Mouse (Mus musculus): Measurements from ENCODE around the gene Rbm20. TPM values are rescaled to one million over a fixed set of nuclear protein-coding genes. Genes with fewer than 3 reads are reported as not detected.

Rbm20 gene
- total and polyA plus RNA-seq, 3 experiments: 143 to 231 (median 194) TPM

DNA sequence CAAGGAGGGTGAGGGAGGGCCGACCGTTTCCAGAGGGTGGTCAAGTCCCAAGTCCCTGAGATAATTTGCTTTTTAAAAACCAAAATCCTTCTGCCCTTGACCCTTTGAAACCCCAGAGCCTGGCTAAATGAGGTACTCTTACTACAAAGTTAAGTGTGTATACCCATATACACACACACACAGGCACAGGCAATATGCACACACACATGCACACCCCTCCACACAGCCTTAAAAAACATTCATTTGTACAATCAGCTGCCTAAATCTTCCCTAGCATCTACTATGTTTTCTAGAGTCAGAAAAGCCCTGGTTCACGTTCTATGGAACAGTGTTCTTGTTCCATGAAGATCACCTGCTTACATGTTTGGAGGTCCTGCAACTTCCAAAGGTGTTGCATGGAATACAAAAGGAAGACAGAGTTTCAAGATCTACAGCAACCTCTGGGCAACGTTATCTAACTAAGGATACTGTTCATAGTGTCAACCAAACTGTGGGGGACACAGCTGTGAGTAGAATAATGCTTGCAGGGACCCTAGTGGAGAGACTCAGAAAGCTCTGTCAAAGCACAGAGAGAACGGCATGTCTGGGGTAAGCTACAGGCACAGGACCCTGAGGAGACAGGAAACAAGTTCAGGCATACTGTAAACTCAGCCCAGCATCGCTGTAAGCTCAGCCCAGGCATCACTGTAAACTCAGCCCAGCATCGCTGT, 97.7 kb downstream of the Rbm20 start:
- H3K9ac ChIP-seq (ENCODE audit: low read depth, low read length): no peak overlapping the region
- intact Hi-C loops (cut with DNase I): loop anchor here (5.0 kb wide), 1 partner anchor 128 kb away; no protein-coding TSS in a partner anchor
- no peak for DNase-seq
- 37% methylated on average over 7 of the region's 7 CpGs for WGBS
- H3K79me2 ChIP-seq (replicated peaks; ENCODE audit: control insufficient read depth, insufficient read depth, low read length): no peaks in the 10 kb centered on the region
- peaks cover 10% of the 10 kb centered on the region for H3K4me1 ChIP-seq (ENCODE audit: control insufficient read depth, insufficient read depth, low read length)
- TF ChIP-seq EP300 (IDR thresholded peaks at IDR 0.05; ENCODE audit: insufficient read depth, low read depth, low read length) (no peak), CTCF (IDR thresholded peaks at IDR 0.05) (no peak), POLR2A (IDR thresholded peaks at IDR 0.05; ENCODE audit: insufficient read depth, low read depth, low read length) (no peak)
- H3K27me3 ChIP-seq (ENCODE audit: control insufficient read depth, insufficient read depth, low read length): no peaks in the 10 kb centered on the region
- peaks cover 5% of the 10 kb centered on the region; the same call in 1 of the 2 replicates for H3K36me3 ChIP-seq (ENCODE audit: control insufficient read depth, insufficient read depth, low read length)
- no peak overlapping the region for H3K4me3 ChIP-seq
- peak overlapping the region; percentile 33; the same call in 1 of the 2 replicates for H3K27ac ChIP-seq

DNA sequence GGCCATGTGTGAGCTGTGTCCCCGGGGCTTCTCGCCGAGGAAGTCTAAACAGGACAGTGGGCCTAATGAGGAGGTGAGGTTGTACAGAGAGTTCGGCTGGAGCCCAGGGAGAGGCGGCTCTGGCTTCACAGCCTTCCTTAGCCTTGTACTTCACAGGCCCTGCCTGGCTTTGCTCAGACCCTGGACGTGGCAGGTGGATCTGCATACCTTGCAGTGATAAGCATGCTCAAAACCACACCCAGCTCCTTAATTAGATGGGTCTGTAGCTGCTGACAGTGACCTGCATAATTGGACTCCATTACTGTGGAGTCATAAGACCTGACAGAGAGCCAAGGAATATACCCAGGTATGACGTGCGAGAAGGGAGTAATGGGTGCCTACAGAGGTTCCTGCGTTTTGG, 102.3 kb downstream of the Rbm20 start:
- intact Hi-C loops (cut with DNase I): no loop called here
- Histone ChIP-seq H3K36me3 (ENCODE audit: control insufficient read depth, insufficient read depth, low read length) (peaks cover 5% of the 10 kb centered on the region), H3K4me1 (ENCODE audit: control insufficient read depth, insufficient read depth, low read length) (peaks cover 3% of the 10 kb centered on the region), H3K4me3 (no peak overlapping the region), H3K9ac (ENCODE audit: low read depth, low read length) (no peak overlapping the region), H3K27me3 (ENCODE audit: control insufficient read depth, insufficient read depth, low read length) (no peaks in the 10 kb centered on the region), H3K27ac (peak overlapping the region; percentile 23), H3K79me2 (replicated peaks; ENCODE audit: control insufficient read depth, insufficient read depth, low read length) (no peaks in the 10 kb centered on the region)
- 58% methylated on average over 9 of the region's 9 CpGs for WGBS
- no peak for TF ChIP-seq POLR2A (IDR thresholded peaks at IDR 0.05; ENCODE audit: insufficient read depth, low read depth, low read length)
- no peak for TF ChIP-seq CTCF (IDR thresholded peaks at IDR 0.05)
- TF ChIP-seq EP300 (IDR thresholded peaks at IDR 0.05; ENCODE audit: insufficient read depth, low read depth, low read length): no peak
- DNase-seq: peak in 1 of 2 experiments; percentile 10

DNA sequence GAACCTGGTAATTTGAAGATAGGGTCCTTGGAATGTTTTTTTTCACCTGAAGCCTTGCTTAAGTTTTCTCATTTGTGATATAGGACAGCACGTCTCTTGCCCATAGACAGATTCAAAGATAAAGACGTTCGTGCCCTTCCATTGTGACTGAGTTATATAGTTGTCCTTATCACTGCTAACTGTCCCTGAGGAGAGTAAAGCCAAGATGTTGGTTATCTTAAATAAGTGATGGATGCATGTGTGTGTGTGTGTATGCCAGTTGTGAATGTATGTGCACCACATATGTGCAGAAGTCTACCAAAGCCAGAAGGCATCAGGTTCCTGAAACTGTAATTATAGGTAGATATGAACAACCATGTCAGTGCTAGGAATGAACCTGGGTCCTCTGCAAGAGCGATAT, 102.7 kb downstream of the Rbm20 start:
- no peaks in the 10 kb centered on the region for H3K79me2 ChIP-seq (replicated peaks; ENCODE audit: control insufficient read depth, insufficient read depth, low read length)
- H3K27ac ChIP-seq: peak overlapping the region; percentile 6
- no peak overlapping the region for H3K9ac ChIP-seq (ENCODE audit: low read depth, low read length)
- H3K4me3 ChIP-seq: no peak overlapping the region
- intact Hi-C loops (cut with DNase I): no loop called here
- no peak for TF ChIP-seq CTCF (IDR thresholded peaks at IDR 0.05)
- no peak for TF ChIP-seq POLR2A (IDR thresholded peaks at IDR 0.05; ENCODE audit: insufficient read depth, low read depth, low read length)
- TF ChIP-seq EP300 (IDR thresholded peaks at IDR 0.05; ENCODE audit: insufficient read depth, low read depth, low read length): no peak
- peaks cover 4% of the 10 kb centered on the region for H3K36me3 ChIP-seq (ENCODE audit: control insufficient read depth, insufficient read depth, low read length)
- no peaks in the 10 kb centered on the region for H3K27me3 ChIP-seq (ENCODE audit: control insufficient read depth, insufficient read depth, low read length)
- DNase-seq: no peak
- WGBS: 56% methylated on average over 4 of the region's 4 CpGs
- H3K4me1 ChIP-seq (ENCODE audit: control insufficient read depth, insufficient read depth, low read length): peaks cover 3% of the 10 kb centered on the region

DNA sequence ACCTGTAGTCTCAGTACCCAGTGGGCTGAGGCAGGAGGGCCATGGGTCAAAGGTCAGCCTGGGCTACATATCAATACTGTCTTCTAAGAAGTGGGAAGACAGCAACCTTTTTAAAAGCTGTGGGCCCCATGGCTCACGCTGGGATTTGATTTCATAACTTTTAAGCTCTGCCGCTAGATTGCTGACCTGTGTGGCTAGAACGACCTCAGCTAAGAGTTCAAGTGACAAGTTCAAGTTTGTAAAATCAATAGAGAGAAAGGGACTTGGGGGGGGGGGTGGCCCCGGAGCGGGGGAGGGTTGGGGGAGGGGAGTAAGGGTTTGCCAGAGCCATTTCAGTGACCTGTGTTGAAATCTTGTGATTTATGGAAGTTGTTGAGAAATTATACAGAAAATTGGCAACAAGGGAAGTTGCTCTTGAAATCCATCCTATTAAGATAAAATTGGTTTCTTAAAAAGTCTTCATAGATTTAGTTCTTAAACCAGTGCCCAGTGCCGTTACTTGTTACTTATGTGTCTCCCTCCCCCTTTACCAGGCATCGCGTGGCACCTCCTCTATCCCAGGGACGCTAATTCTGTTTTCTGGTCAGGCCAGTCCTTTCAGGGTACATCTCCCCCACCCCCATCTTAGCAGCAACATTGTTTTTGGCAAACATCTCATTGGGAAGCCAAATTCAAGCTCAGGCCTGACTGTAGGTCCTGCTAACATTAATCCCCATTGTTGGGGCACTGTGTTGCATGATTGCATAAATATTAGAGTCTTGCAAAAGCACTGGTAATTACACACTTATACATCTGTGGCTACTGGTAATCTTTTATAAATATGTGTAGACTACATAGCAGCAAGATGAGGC, 103.9 kb downstream of the Rbm20 start:
- no peak overlapping the region for H3K9ac ChIP-seq (ENCODE audit: low read depth, low read length)
- intact Hi-C loops (cut with DNase I): no loop called here
- peaks cover 3% of the 10 kb centered on the region for H3K4me1 ChIP-seq (ENCODE audit: control insufficient read depth, insufficient read depth, low read length)
- no peak overlapping the region for H3K4me3 ChIP-seq
- H3K36me3 ChIP-seq (ENCODE audit: control insufficient read depth, insufficient read depth, low read length): peaks cover 4% of the 10 kb centered on the region
- 59% methylated on average over 9 of the region's 9 CpGs for WGBS
- H3K27me3 ChIP-seq (ENCODE audit: control insufficient read depth, insufficient read depth, low read length): no peaks in the 10 kb centered on the region
- no peak for DNase-seq
- peak overlapping the region; percentile 17; the same call in 1 of the 2 replicates for H3K27ac ChIP-seq
- no peaks in the 10 kb centered on the region for H3K79me2 ChIP-seq (replicated peaks; ENCODE audit: control insufficient read depth, insufficient read depth, low read length)
- TF ChIP-seq EP300 (IDR thresholded peaks at IDR 0.05; ENCODE audit: insufficient read depth, low read depth, low read length) (no peak), POLR2A (IDR thresholded peaks at IDR 0.05; ENCODE audit: insufficient read depth, low read depth, low read length) (no peak), CTCF (IDR thresholded peaks at IDR 0.05) (no peak)

DNA sequence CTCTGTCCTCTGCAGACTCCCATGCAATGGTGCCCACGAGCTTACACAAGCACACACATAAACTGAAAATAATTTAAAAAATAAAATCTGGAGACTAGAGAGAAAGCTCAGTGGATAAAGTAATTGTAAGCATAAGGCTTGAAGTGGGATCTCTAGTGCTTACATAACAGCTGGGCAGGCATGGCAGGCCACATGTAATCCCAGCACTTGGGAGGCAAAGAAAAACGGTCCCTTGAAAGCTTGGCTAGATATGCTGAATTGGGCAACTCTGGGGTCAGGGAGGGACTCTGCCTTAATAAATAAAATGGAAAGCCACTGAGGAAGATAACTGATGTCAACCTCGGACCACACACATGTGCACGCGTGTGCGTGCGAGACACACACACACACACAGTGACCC, 104.7 kb downstream of the Rbm20 start:
- Histone ChIP-seq H3K4me1 (ENCODE audit: control insufficient read depth, insufficient read depth, low read length) (peaks cover 5% of the 10 kb centered on the region), H3K27me3 (ENCODE audit: control insufficient read depth, insufficient read depth, low read length) (no peaks in the 10 kb centered on the region), H3K79me2 (replicated peaks; ENCODE audit: control insufficient read depth, insufficient read depth, low read length) (no peaks in the 10 kb centered on the region), H3K36me3 (ENCODE audit: control insufficient read depth, insufficient read depth, low read length) (peaks cover 6% of the 10 kb centered on the region), H3K4me3 (no peak overlapping the region), H3K9ac (ENCODE audit: low read depth, low read length) (no peak overlapping the region), H3K27ac (peak overlapping the region; percentile 1; the same call in 1 of the 2 replicates)
- 76% methylated on average over 7 of the region's 7 CpGs for WGBS
- intact Hi-C loops (cut with DNase I): no loop called here
- TF ChIP-seq POLR2A (IDR thresholded peaks at IDR 0.05; ENCODE audit: insufficient read depth, low read depth, low read length): no peak
- no peak for TF ChIP-seq CTCF (IDR thresholded peaks at IDR 0.05)
- 0 out of 2 replicates have a peak, but pooled peaks have one; percentile 12 for TF ChIP-seq EP300 (IDR thresholded peaks at IDR 0.05; ENCODE audit: insufficient read depth, low read depth, low read length)
- DNase-seq: no peak

All from heart, adult 2 months (tissue).